Mouse (Mus musculus) olfactory bulb, adult 2 months (tissue): Measurements from ENCODE around the gene E030030I06Rik.
"Not testable (repeated sequence)": the region's sequence is repeated elsewhere in the genome, so short reads cannot be mapped to it uniquely, and the experiment has no call there.

Source experiments
- CTCF ChIP-seq: fragments of 200-500 bp; IDR thresholded peaks from 2 replicates; pipeline ENCODE4 v1.5.1; 2012; ENCODE audit warnings: low read depth, mild to moderate bottlenecking, low read length, moderate library complexity; ENCODE audit not compliant: insufficient read depth
- POLR2A ChIP-seq: fragments of 200-500 bp; IDR thresholded peaks from 2 replicates; pipeline ENCODE4 v1.6.1; 2012; ENCODE audit warnings: mild to moderate bottlenecking, low read depth, low read length, moderate library complexity; ENCODE audit not compliant: insufficient read depth

GRCm38 (mm10) chr10:22174190-22174487 lies 25.1 kb upstream of the E030030I06Rik start:
- not testable (repeated sequence) for TF ChIP-seq CTCF, POLR2A
